Mouse (Mus musculus) thymus, adult 2 months (tissue): ENCODE results near the gene Dimt1.

Experiments used
- CTCF ChIP-seq: fragments of 200-500 bp; IDR thresholded peaks from 2 replicates; pipeline ENCODE4 v1.5.1; 2012; ENCODE audit warnings: mild to moderate bottlenecking, control low read depth, low read length, moderate library complexity, borderline replicate concordance; ENCODE audit not compliant: control insufficient read depth, poor library complexity, insufficient read depth; ENCODE audit errors: extremely low read depth
- POLR2A ChIP-seq: fragments of 200-500 bp; IDR thresholded peaks from 2 replicates; pipeline ENCODE4 v1.6.1; 2012; ENCODE audit warnings: mild to moderate bottlenecking, low read length, control low read depth, moderate library complexity; ENCODE audit not compliant: control insufficient read depth, poor library complexity, insufficient read depth; ENCODE audit errors: extremely low read depth

- TF ChIP-seq CTCF (peak; percentile 23; the same call in 1 of the 2 replicates), POLR2A (no peak)
Observed at GRCm38 (mm10) chr13:106936256-106937137, 10.4 kb upstream of the Dimt1 start, which contains the start of gene Ipo11.
